Mouse (Mus musculus) C2C12 (cell line): ENCODE measurements around the gene Phldb1. TPM values are rescaled to one million over a fixed set of nuclear protein-coding genes. Genes with fewer than 3 reads are reported as not detected.

ENCODE experiments used
- H3K27me3 ChIP-seq: one replicate; pipeline ENCODE4 v1.6.1; 2011; ENCODE audit not compliant: control insufficient read depth, insufficient read depth, insufficient read length
- H3K36me3 ChIP-seq: one replicate; pipeline ENCODE4 v1.6.1; 2011; ENCODE audit not compliant: control insufficient read depth, insufficient read depth
- H3K4me3 ChIP-seq: one replicate; pipeline ENCODE4 v1.5.1; 2011; ENCODE audit warnings: mild to moderate bottlenecking, control low read depth; ENCODE audit not compliant: poor library complexity, insufficient read depth, severe bottlenecking
- H3K79me2 ChIP-seq: one replicate; pipeline ENCODE4 v1.6.1; 2011; ENCODE audit not compliant: control insufficient read depth, insufficient read depth
- H3K79me3 ChIP-seq: one replicate; pipeline ENCODE4 v1.6.1; 2011; ENCODE audit warnings: low read depth, control low read depth
- H3ac ChIP-seq: one replicate; pipeline ENCODE3; 2011; ENCODE audit warnings: low read depth; ENCODE audit not compliant: control insufficient read depth, insufficient read length
- CEBPB ChIP-seq: IDR thresholded peaks from one replicate; pipeline ENCODE4 v1.6.1; 2011; ENCODE audit warnings: low read depth, mild to moderate bottlenecking, control low read depth, moderate library complexity
- CTCF ChIP-seq: IDR thresholded peaks from one replicate; pipeline ENCODE4 v1.5.1; 2011; ENCODE audit not compliant: control insufficient read depth, insufficient read depth, insufficient read length
- FOSL1 ChIP-seq: IDR thresholded peaks from one replicate; pipeline ENCODE4 v1.8.0; 2011; ENCODE audit warnings: mild to moderate bottlenecking, low read length; ENCODE audit not compliant: poor library complexity, insufficient read depth, severe bottlenecking
- MAX ChIP-seq: IDR thresholded peaks from one replicate; pipeline ENCODE4 v1.6.1; 2011; ENCODE audit warnings: mild to moderate bottlenecking, control low read depth
- MYOD1 ChIP-seq: IDR thresholded peaks from one replicate; pipeline ENCODE4 v1.6.1; 2011; ENCODE audit warnings: low read depth; ENCODE audit not compliant: control insufficient read depth, insufficient read length
- MYOG ChIP-seq: IDR thresholded peaks from one replicate; pipeline ENCODE4 v1.6.1; 2011; ENCODE audit not compliant: control insufficient read depth, insufficient read length; ENCODE audit errors: extremely low read depth
- USF1 ChIP-seq: IDR thresholded peaks from one replicate; pipeline ENCODE4 v1.6.1; 2011; ENCODE audit warnings: low read depth, mild to moderate bottlenecking, control low read depth, moderate library complexity
- polyA plus RNA-seq: library from polyadenylated mRNA; unstranded; fragments of >200 nt; fragmentation: generic; extraction: Trizol; gene quantifications from one replicate; pipeline ENCODE4 v1.2.1, GENCODE M21; 2012; ENCODE audit warnings: missing spikeins

Gene Phldb1
- polyA plus RNA-seq, 1 experiment, result 96.8 TPM

DNA sequence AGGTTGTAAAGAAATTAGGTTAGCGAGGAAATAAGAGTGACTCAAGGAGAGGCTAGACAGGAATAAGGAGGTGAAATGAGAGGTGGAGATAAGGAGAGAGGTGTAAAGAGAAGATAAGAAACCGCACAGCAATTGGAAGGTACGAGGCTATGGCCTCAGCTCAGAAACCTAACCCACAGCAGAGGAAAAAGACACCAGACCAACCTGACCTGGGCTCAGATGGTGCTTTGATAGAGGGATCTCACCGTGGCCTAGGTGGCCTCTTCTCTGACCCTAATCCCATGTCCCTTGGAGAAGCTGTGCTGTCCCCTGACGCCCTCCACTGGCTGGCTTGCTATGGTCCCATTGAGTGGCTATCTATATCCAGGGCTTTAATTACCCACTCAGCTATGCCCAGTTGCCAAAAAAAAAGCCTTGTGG lies 2.9 kb downstream of the Phldb1 start:
- Histone ChIP-seq H3ac (no peak overlapping the region), H3K4me3 (no peak overlapping the region), H3K36me3 (peaks cover 4% of the 10 kb centered on the region), H3K79me3 (peaks cover 27% of the 10 kb centered on the region), H3K27me3 (no peaks in the 10 kb centered on the region), H3K79me2 (peaks cover 59% of the 10 kb centered on the region)
- TF ChIP-seq MYOG (no peak), CTCF (peak; percentile 3)

DNA sequence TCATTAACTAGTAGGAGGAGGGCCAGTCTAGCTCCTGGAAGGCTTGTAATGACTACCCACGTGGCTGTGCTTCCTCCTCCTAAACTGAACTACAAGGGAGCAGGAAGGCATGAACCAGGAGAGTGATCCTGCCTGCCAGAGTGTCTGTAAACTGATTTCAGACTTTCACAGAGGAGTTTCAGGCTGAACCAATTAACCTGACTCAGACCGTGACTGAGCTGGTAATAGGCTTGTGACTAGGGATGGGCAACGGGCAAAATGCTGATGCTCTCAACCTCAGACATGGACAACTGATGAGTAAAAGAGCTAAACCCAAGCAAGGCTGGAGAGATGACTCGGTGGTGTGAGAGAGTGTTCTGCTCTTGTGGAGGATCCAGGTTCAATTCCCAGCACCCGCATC lies 7.6 kb downstream of the Phldb1 start:
- Histone ChIP-seq H3K79me3 (peaks cover 23% of the 10 kb centered on the region), H3ac (no peak overlapping the region), H3K79me2 (peaks cover 36% of the 10 kb centered on the region), H3K36me3 (peaks cover 25% of the 10 kb centered on the region), H3K27me3 (no peaks in the 10 kb centered on the region), H3K4me3 (no peak overlapping the region)
- TF ChIP-seq MAX (no peak), CTCF (no peak), MYOD1 (no peak), FOSL1 (no peak), CEBPB (no peak), MYOG (no peak), USF1 (no peak)

DNA sequence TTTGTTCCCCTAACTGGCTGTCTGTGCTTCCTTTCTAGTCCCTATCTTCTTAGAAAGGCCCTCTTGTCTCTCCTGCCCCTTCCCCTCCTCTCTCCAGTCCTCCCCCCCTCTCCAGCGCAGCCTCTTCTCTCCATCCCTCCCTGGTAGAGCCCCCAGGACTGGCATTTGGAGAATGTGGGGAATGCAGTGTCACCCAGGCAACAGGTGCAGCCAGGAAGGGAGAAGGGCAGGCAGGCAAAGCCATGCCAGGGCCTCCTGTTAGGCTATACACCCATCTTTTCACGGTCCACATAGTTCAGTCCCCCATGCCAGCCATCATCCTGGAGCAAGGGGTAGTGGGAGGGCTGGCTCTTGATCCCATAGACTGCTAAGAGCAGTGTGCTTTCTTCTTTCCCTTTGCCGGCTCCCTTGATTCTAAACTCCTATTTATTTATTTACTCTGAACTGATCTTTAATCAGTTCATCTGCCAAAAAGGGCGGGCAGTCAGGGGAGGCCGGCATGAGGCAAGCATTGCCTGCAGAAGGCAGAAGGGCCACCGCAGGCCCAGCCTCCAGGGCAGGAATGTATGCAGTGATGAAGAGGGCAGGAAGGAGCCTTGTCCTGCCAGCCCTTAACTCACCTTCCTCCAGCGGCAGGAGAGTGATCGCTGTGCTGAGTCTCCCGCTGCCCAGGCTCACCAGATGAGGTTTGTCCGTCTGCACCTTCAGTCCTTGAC lies 8.4 kb downstream of the Phldb1 start:
- TF ChIP-seq MYOD1, result peak; percentile 71
- TF ChIP-seq FOSL1, result no peak
- H3K27me3 ChIP-seq, result no peaks in the 10 kb centered on the region
- peak overlapping the region; percentile 42 for H3ac ChIP-seq
- peaks cover 16% of the 10 kb centered on the region for H3K79me3 ChIP-seq
- peaks cover 36% of the 10 kb centered on the region for H3K79me2 ChIP-seq
- H3K4me3 ChIP-seq, result no peak overlapping the region
- peaks cover 27% of the 10 kb centered on the region for H3K36me3 ChIP-seq

DNA sequence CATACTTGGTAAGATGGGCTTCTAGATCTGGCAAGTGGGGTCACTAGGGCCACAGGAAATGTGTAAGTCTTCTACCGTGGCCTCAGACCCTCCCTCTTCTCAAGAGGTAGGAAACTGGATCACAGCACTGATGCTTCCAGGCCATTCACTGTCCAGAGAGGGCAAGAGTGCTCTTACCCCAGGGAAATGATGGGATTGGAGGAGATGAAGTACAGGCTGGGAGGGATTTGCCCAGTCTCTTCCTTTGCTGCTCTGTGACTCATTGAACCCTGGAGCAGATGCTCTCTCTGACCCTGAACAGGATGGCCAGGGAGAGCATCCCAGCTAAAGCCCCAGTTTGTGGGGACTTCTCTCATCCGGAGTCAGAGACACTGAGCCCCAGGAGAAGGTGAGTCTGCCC lies 10.3 kb downstream of the Phldb1 start:
- TF ChIP-seq CEBPB (no peak), CTCF (no peak), MYOD1 (no peak), FOSL1 (no peak), MYOG (no peak), MAX (no peak), USF1 (no peak)
- H3ac ChIP-seq, result no peak overlapping the region
- peaks cover 13% of the 10 kb centered on the region for H3K79me3 ChIP-seq
- H3K4me3 ChIP-seq, result no peak overlapping the region
- peaks cover 36% of the 10 kb centered on the region for H3K79me2 ChIP-seq
- no peaks in the 10 kb centered on the region for H3K27me3 ChIP-seq
- H3K36me3 ChIP-seq, result peaks cover 24% of the 10 kb centered on the region

DNA sequence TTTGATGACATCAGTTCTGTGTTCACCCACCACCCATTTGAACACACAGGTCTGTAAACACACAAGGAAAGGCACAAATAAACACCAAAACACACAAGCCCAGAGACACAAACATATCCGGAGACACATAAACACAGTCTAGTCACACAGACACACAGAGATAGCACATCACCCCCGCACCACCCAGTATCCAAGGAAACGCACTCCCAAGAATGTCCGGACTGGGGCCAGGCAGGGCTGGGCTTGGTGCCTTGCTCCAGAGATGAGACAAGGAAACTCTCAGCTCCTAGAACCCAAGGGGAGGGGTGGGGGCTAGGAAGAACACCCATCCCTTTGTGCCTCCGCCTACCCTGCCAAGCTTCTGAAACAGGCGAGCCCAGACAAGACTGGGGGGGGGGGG lies 10.8 kb downstream of the Phldb1 start:
- TF ChIP-seq MAX (no peak), CEBPB (no peak), MYOD1 (no peak), MYOG (no peak)
- Histone ChIP-seq H3K27me3 (no peaks in the 10 kb centered on the region), H3ac (no peak overlapping the region), H3K79me3 (peaks cover 14% of the 10 kb centered on the region), H3K4me3 (no peak overlapping the region), H3K36me3 (peaks cover 24% of the 10 kb centered on the region), H3K79me2 (peaks cover 39% of the 10 kb centered on the region)

DNA sequence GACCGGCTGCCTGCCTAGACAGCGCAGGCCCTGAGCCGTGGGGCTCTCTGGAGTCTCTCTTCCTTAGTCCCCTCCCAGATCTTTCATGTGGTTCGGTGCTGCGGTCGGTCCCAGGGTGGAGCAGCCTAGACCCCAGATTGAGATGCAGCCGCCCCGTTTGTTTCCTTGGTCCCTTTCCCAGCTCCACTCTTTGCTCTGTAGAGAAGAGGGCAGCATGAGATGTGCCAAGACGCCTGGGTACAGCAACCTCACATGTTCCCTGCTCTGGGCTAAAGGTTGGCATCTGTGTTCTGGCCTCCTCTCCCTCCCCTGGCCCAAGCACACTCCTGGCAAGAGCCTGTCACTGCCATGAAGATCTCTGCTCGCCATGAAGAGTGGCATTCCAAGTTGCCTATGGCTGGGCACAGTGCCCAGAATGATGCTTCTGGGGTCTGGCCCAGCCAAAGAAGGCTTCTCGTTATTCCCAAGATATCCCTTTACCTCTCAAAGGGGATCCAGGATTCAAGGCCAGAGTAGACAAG lies 11.4 kb downstream of the Phldb1 start:
- Histone ChIP-seq H3K79me2 (peaks cover 44% of the 10 kb centered on the region), H3ac (peak overlapping the region; percentile 62), H3K36me3 (peaks cover 24% of the 10 kb centered on the region), H3K27me3 (no peaks in the 10 kb centered on the region), H3K79me3 (peaks cover 14% of the 10 kb centered on the region), H3K4me3 (no peak overlapping the region)
- TF ChIP-seq MYOD1, result no peak
- TF ChIP-seq MYOG, result no peak
- no peak for TF ChIP-seq USF1
- no peak for TF ChIP-seq FOSL1
- TF ChIP-seq MAX, result no peak
- TF ChIP-seq CEBPB, result no peak
- TF ChIP-seq CTCF, result no peak
